Mouse (Mus musculus): ENCODE results near the gene Tmcc1. TPM values are rescaled to one million over a fixed set of nuclear protein-coding genes. Genes with fewer than 3 reads are reported as not detected.
A peak's percentile ranks its signal among the peaks of the same experiment; 100 is the strongest.

Gene Tmcc1
- polyA plus RNA-seq, 1 experiment from 2014 or later, result 9.4 TPM

GRCm38 (mm10) chr6:115992981-115993380 is 200.3 kb downstream of the Tmcc1 start:
- Histone ChIP-seq H3K36me3 (ENCODE audit: control insufficient read depth, insufficient read depth, low read length) (no peaks in the 10 kb centered on the region), H3K4me2 (replicated peaks; ENCODE audit: low read depth) (peak overlapping the region; percentile 81), H3K27me3 (ENCODE audit: control insufficient read depth, insufficient read depth, low read length) (no peaks in the 10 kb centered on the region; the same call in 1 of the 2 replicates), H3K9me3 (ENCODE audit: control insufficient read depth, low read length) (no peaks in the 10 kb centered on the region), H3K27ac (replicated peaks) (peak overlapping the region; percentile 53; the same call in 1 of the 2 replicates), H3K4me3 (ENCODE audit: low read depth, low read length) (peak overlapping the region; percentile 60), H3K9ac (ENCODE audit: low read length) (peak overlapping the region; percentile 68), H3K4me1 (replicated peaks; ENCODE audit: control insufficient read depth, insufficient read depth) (peaks cover 3% of the 10 kb centered on the region)
- ATAC-seq (ENCODE audit: low FRiP score, low TSS enrichment), result no peak
- 31% methylated on average over 6 of the region's 6 CpGs for WGBS
- TF ChIP-seq EP300 (optimal IDR thresholded peaks at IDR 0.05) (no peak), CTCF (IDR thresholded peaks at IDR 0.05; ENCODE audit: low read depth) (no peak)
- DNase-seq (ENCODE audit: low spot score), result no peak

GRCm38 (mm10) chr6:115991881-115992620 is 201.2 kb downstream of the Tmcc1 start:
- H3K36me3 ChIP-seq (ENCODE audit: control insufficient read depth, insufficient read depth, low read length), result no peaks in the 10 kb centered on the region
- no peaks in the 10 kb centered on the region; the same call in 1 of the 2 replicates for H3K27me3 ChIP-seq (ENCODE audit: control insufficient read depth, insufficient read depth, low read length)
- ATAC-seq (ENCODE audit: low FRiP score, low TSS enrichment), result no peak
- peaks cover 3% of the 10 kb centered on the region for H3K4me1 ChIP-seq (replicated peaks; ENCODE audit: control insufficient read depth, insufficient read depth)
- DNase-seq (ENCODE audit: low spot score), result no peak
- 40% methylated on average over 10 of the region's 10 CpGs for WGBS
- peak overlapping the region; percentile 60 for H3K4me3 ChIP-seq (ENCODE audit: low read depth, low read length)
- H3K4me2 ChIP-seq (replicated peaks; ENCODE audit: low read depth), result peak overlapping the region; percentile 81
- no peak for TF ChIP-seq CTCF (IDR thresholded peaks at IDR 0.05; ENCODE audit: low read depth)
- no peak for TF ChIP-seq EP300 (optimal IDR thresholded peaks at IDR 0.05)
- H3K27ac ChIP-seq (replicated peaks), result peak overlapping the region; percentile 75
- H3K9ac ChIP-seq (ENCODE audit: low read length), result peak overlapping the region; percentile 68
- H3K9me3 ChIP-seq (ENCODE audit: control insufficient read depth, low read length), result no peaks in the 10 kb centered on the region

DNA sequence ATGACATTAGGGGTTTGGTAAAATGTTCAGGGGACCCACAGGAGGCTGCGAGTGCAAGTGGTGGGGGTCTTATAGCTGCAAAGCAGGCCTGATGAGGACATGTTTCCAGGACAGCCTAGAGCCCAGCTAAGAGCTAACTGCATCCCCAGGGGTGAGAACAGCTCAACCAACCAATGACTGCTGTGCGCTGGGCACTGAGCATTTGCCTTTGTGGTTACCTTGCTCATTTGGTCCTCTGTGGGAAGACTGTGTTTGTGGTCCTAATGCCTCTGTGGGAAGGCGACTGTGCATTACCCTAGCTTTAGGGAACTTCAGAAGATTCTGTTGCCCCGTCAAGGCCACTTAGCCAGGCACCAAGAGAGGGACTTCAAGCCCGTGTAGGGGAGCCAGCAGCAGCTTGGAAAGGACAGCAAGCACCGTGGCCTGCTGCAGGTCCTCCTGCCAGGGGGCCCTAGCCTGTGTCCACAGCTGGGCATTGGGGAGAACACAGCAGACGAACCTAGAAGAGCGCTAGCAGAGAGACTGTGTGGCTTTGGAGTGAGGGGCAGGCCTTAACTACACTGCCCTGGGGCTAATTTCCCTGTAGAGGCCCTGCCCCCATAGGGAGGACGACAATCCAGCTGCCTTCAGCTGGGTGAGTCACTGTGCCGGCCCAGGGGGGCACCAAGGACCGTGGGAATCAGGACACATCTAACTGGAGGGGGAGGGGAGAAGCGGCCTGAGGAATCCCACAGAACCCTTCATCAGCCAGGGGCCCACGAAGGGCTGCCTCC is 202.0 kb downstream of the Tmcc1 start:
- Histone ChIP-seq H3K27me3 (ENCODE audit: control insufficient read depth, insufficient read depth, low read length) (no peaks in the 10 kb centered on the region; the same call in 1 of the 2 replicates), H3K36me3 (ENCODE audit: control insufficient read depth, insufficient read depth, low read length) (no peaks in the 10 kb centered on the region), H3K4me2 (replicated peaks; ENCODE audit: low read depth) (peak overlapping the region; percentile 81), H3K4me3 (ENCODE audit: low read depth, low read length) (peak overlapping the region; percentile 60), H3K9me3 (ENCODE audit: control insufficient read depth, low read length) (no peaks in the 10 kb centered on the region), H3K27ac (replicated peaks) (peak overlapping the region; percentile 75), H3K4me1 (replicated peaks; ENCODE audit: control insufficient read depth, insufficient read depth) (peaks cover 3% of the 10 kb centered on the region), H3K9ac (ENCODE audit: low read length) (peak overlapping the region; percentile 68)
- WGBS, result 37% methylated on average over 13 of the region's 13 CpGs
- ATAC-seq (ENCODE audit: low FRiP score, low TSS enrichment) (no peak; the same call in 1 of the 2 replicates), DNase-seq (ENCODE audit: low spot score) (no peak)
- TF ChIP-seq CTCF (IDR thresholded peaks at IDR 0.05; ENCODE audit: low read depth) (no peak), EP300 (optimal IDR thresholded peaks at IDR 0.05) (no peak)

DNA sequence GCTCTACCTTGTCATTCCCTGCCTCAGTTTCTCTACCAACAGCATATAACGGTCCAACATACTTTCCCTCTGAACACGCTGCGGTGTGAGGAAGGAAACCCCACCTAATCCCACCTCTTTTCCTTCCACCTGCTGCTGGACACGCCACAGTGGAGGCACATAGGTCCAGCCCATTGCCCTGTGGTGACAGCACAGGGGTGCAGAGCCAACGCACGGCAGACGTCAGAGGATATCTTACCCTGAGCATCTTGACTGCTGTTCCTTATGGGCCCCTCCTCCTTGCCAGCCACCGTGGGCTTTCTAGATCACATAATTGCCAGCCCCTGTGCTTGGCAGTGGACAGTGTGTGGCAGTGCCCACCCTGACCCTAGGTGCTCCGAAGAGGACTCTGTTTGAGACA is 202.8 kb downstream of the Tmcc1 start:
- H3K9ac ChIP-seq (ENCODE audit: low read length), result 0 out of 2 replicates have a peak overlapping the region, but pooled peaks have one; percentile 68
- DNase-seq (ENCODE audit: low spot score) (no peak), ATAC-seq (ENCODE audit: low FRiP score, low TSS enrichment) (no peak)
- H3K4me2 ChIP-seq (replicated peaks; ENCODE audit: low read depth), result peak overlapping the region; percentile 81
- peaks cover 3% of the 10 kb centered on the region for H3K4me1 ChIP-seq (replicated peaks; ENCODE audit: control insufficient read depth, insufficient read depth)
- no peak overlapping the region for H3K27ac ChIP-seq (replicated peaks)
- no peaks in the 10 kb centered on the region for H3K9me3 ChIP-seq (ENCODE audit: control insufficient read depth, low read length)
- no peaks in the 10 kb centered on the region; the same call in 1 of the 2 replicates for H3K27me3 ChIP-seq (ENCODE audit: control insufficient read depth, insufficient read depth, low read length)
- TF ChIP-seq EP300 (optimal IDR thresholded peaks at IDR 0.05), result no peak
- no peak for TF ChIP-seq CTCF (IDR thresholded peaks at IDR 0.05; ENCODE audit: low read depth)
- peak overlapping the region; percentile 60 for H3K4me3 ChIP-seq (ENCODE audit: low read depth, low read length)
- no peaks in the 10 kb centered on the region for H3K36me3 ChIP-seq (ENCODE audit: control insufficient read depth, insufficient read depth, low read length)
- 75% methylated on average over 9 of the region's 9 CpGs for WGBS

GRCm38 (mm10) chr6:115990056-115990455 is 203.2 kb downstream of the Tmcc1 start:
- Histone ChIP-seq H3K4me2 (replicated peaks; ENCODE audit: low read depth) (peak overlapping the region; percentile 81), H3K9ac (ENCODE audit: low read length) (no peak overlapping the region), H3K9me3 (ENCODE audit: control insufficient read depth, low read length) (no peaks in the 10 kb centered on the region), H3K4me3 (ENCODE audit: low read depth, low read length) (peak overlapping the region; percentile 1; the same call in 1 of the 2 replicates), H3K27ac (replicated peaks) (no peak overlapping the region), H3K27me3 (ENCODE audit: control insufficient read depth, insufficient read depth, low read length) (no peaks in the 10 kb centered on the region; the same call in 1 of the 2 replicates), H3K36me3 (ENCODE audit: control insufficient read depth, insufficient read depth, low read length) (no peaks in the 10 kb centered on the region), H3K4me1 (replicated peaks; ENCODE audit: control insufficient read depth, insufficient read depth) (peaks cover 3% of the 10 kb centered on the region)
- WGBS, result 76% methylated on average over 3 of the region's 3 CpGs
- DNase-seq (ENCODE audit: low spot score), result no peak
- ATAC-seq (ENCODE audit: low FRiP score, low TSS enrichment), result no peak
- TF ChIP-seq EP300 (optimal IDR thresholded peaks at IDR 0.05), result no peak
- no peak for TF ChIP-seq CTCF (IDR thresholded peaks at IDR 0.05; ENCODE audit: low read depth)

Data from stomach, postnatal 0 days (tissue).